Mouse (Mus musculus): ENCODE data around the gene Cdc27. TPM values are rescaled to one million over a fixed set of nuclear protein-coding genes. Genes with fewer than 3 reads are reported as not detected.

Cdc27 gene
- polyA plus RNA-seq, 1 experiment from 2014 or later, result 53.3 TPM

DNA sequence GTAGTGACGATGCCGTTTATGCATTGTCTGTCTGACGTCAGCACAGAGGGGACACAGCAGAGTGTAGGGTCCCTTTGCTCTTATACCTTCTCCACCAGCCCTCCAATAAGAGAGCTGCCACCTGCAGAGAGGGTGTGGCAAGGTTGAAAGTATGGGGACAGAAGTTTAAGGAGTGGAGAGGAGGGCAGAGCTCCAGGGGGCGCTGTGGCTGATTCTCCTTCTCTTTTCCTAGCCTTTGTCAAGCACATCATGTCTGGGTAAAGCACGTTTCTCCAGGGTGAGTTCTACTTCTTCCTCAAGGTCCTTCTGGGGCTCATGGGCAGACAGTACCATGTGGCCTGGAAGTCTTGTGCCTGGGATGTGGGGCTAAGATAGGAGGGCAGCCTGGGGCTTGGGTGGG, 35.1 kb upstream of the Cdc27 start:
- no peaks in the 10 kb centered on the region for H3K4me1 ChIP-seq (ENCODE audit: control insufficient read depth, insufficient read depth, low read length)
- no peak for ATAC-seq (ENCODE audit: insufficient number of reproducible peaks, insufficient read depth, low FRiP score, low read depth)
- H3K9me3 ChIP-seq (ENCODE audit: control insufficient read depth, low read depth, low read length), result no peaks in the 10 kb centered on the region; the same call in 1 of the 2 replicates
- 75% methylated on average over 5 of the region's 5 CpGs for WGBS
- H3K36me3 ChIP-seq (ENCODE audit: control insufficient read depth, insufficient read depth, low read length), result no peaks in the 10 kb centered on the region
- no peaks in the 10 kb centered on the region for H3K27me3 ChIP-seq (ENCODE audit: control insufficient read depth, insufficient read depth, low read length)
- H3K4me3 ChIP-seq (ENCODE audit: low read depth, low read length), result no peak overlapping the region
- H3K27ac ChIP-seq (ENCODE audit: low read length), result no peak overlapping the region
- H3K4me2 ChIP-seq (replicated peaks; ENCODE audit: low read depth, low read length), result no peak overlapping the region
- H3K9ac ChIP-seq (replicated peaks; ENCODE audit: low read depth, low read length), result no peak overlapping the region

GRCm38 (mm10) chr11:104582630-104583364, 32.4 kb upstream of the Cdc27 start:
- Histone ChIP-seq H3K9ac (replicated peaks; ENCODE audit: low read depth, low read length) (no peak overlapping the region), H3K4me1 (ENCODE audit: control insufficient read depth, insufficient read depth, low read length) (no peaks in the 10 kb centered on the region), H3K27ac (ENCODE audit: low read length) (no peak overlapping the region), H3K9me3 (ENCODE audit: control insufficient read depth, low read depth, low read length) (no peaks in the 10 kb centered on the region), H3K27me3 (ENCODE audit: control insufficient read depth, insufficient read depth, low read length) (no peaks in the 10 kb centered on the region), H3K4me3 (ENCODE audit: low read depth, low read length) (no peak overlapping the region), H3K36me3 (ENCODE audit: control insufficient read depth, insufficient read depth, low read length) (no peaks in the 10 kb centered on the region), H3K4me2 (replicated peaks; ENCODE audit: low read depth, low read length) (no peak overlapping the region)
- no peak for ATAC-seq (ENCODE audit: insufficient number of reproducible peaks, insufficient read depth, low FRiP score, low read depth)
- 61% methylated on average over 13 of the region's 13 CpGs for WGBS

DNA sequence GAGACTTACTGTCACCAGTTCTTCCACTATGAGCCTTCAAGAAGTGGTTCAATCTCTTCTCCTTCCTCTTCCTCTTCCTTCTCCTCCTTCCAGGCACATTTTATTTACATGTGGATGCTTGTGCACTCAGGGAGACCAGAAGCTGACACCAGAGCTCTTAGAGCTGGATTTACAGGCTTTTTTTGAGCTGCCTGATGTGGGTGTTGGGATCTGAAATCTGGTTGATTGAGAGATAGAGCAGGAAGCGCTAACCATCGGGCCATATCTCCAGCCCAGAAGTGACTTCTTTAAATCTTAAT, 31.8 kb upstream of the Cdc27 start:
- no peaks in the 10 kb centered on the region for H3K4me1 ChIP-seq (ENCODE audit: control insufficient read depth, insufficient read depth, low read length)
- H3K27ac ChIP-seq (ENCODE audit: low read length), result no peak overlapping the region
- no peaks in the 10 kb centered on the region for H3K27me3 ChIP-seq (ENCODE audit: control insufficient read depth, insufficient read depth, low read length)
- no peak overlapping the region for H3K4me2 ChIP-seq (replicated peaks; ENCODE audit: low read depth, low read length)
- 90% methylated on average over 2 of the region's 2 CpGs for WGBS
- no peaks in the 10 kb centered on the region for H3K9me3 ChIP-seq (ENCODE audit: control insufficient read depth, low read depth, low read length)
- no peak for ATAC-seq (ENCODE audit: insufficient number of reproducible peaks, insufficient read depth, low FRiP score, low read depth)
- no peak overlapping the region for H3K4me3 ChIP-seq (ENCODE audit: low read depth, low read length)
- no peak overlapping the region for H3K9ac ChIP-seq (replicated peaks; ENCODE audit: low read depth, low read length)
- no peaks in the 10 kb centered on the region for H3K36me3 ChIP-seq (ENCODE audit: control insufficient read depth, insufficient read depth, low read length)

DNA sequence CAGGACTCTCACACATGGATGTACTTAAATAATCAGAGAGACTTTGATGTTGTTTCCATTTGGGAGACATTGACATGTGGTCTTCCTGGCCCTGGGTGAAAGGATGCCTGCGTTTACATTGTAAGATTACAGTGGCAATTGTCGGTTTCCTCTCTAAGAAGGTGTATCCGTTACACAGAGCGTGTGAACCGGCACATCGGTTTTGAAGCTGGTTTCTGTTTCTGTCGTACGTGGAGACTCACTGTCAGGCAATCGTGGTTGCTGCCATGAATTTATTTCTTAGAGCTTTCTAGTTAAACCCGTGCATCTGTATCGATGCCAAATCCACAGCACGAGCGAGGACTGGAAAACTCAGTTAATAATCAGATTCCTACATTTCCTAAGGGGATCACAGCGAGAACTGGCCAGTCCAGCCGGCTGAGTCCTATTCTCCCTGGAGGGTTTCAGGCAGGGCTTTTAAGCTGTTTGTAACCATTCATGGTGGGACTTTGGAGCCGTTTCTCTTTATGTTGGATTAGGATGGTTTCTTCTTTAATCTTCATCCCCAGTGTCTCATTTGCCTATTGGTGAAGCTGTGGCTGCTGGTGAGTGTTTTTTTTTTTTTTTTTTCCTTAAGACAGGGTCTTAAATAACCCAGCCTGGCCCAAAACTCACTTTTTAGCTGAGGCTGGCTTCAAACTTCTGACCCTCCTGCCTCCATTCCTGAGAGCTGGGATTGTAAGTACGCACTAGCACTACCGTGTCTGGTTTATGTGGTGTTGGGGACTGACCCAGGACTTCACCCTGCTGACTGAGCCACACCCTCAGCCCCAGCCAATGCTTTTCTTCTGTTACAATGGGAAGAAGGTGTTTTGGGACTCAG, 31.3 kb upstream of the Cdc27 start:
- no peaks in the 10 kb centered on the region for H3K36me3 ChIP-seq (ENCODE audit: control insufficient read depth, insufficient read depth, low read length)
- no peaks in the 10 kb centered on the region for H3K9me3 ChIP-seq (ENCODE audit: control insufficient read depth, low read depth, low read length)
- no peak overlapping the region for H3K9ac ChIP-seq (replicated peaks; ENCODE audit: low read depth, low read length)
- peak overlapping the region; percentile 20; the same call in 1 of the 2 replicates for H3K4me2 ChIP-seq (replicated peaks; ENCODE audit: low read depth, low read length)
- WGBS, result 41% methylated on average over 18 of the region's 18 CpGs
- H3K4me3 ChIP-seq (ENCODE audit: low read depth, low read length), result no peak overlapping the region
- H3K4me1 ChIP-seq (ENCODE audit: control insufficient read depth, insufficient read depth, low read length), result no peaks in the 10 kb centered on the region
- no peak; the same call in 1 of the 2 replicates for ATAC-seq (ENCODE audit: insufficient number of reproducible peaks, insufficient read depth, low FRiP score, low read depth)
- H3K27ac ChIP-seq (ENCODE audit: low read length), result no peak overlapping the region
- no peaks in the 10 kb centered on the region for H3K27me3 ChIP-seq (ENCODE audit: control insufficient read depth, insufficient read depth, low read length)

- H3K36me3 ChIP-seq (ENCODE audit: control insufficient read depth, insufficient read depth, low read length), result no peaks in the 10 kb centered on the region
- ATAC-seq (ENCODE audit: insufficient number of reproducible peaks, insufficient read depth, low FRiP score, low read depth), result no peak
- no peaks in the 10 kb centered on the region for H3K27me3 ChIP-seq (ENCODE audit: control insufficient read depth, insufficient read depth, low read length)
- no peak overlapping the region for H3K4me2 ChIP-seq (replicated peaks; ENCODE audit: low read depth, low read length)
- no peak overlapping the region for H3K27ac ChIP-seq (ENCODE audit: low read length)
- H3K9me3 ChIP-seq (ENCODE audit: control insufficient read depth, low read depth, low read length), result no peaks in the 10 kb centered on the region
- H3K4me3 ChIP-seq (ENCODE audit: low read depth, low read length), result no peak overlapping the region
- no peaks in the 10 kb centered on the region for H3K4me1 ChIP-seq (ENCODE audit: control insufficient read depth, insufficient read depth, low read length)
- H3K9ac ChIP-seq (replicated peaks; ENCODE audit: low read depth, low read length), result no peak overlapping the region
- 88% methylated on average over 5 of the region's 5 CpGs for WGBS
Measured at GRCm38 (mm10) chr11:104580606-104581005, 30.2 kb upstream of the Cdc27 start.

- H3K9me3 ChIP-seq (ENCODE audit: control insufficient read depth, low read depth, low read length), result no peaks in the 10 kb centered on the region
- no peak; the same call in 1 of the 2 replicates for ATAC-seq (ENCODE audit: insufficient number of reproducible peaks, insufficient read depth, low FRiP score, low read depth)
- no peak overlapping the region for H3K9ac ChIP-seq (replicated peaks; ENCODE audit: low read depth, low read length)
- WGBS, result 68% methylated on average over 6 of the region's 6 CpGs
- no peak overlapping the region for H3K4me2 ChIP-seq (replicated peaks; ENCODE audit: low read depth, low read length)
- no peak overlapping the region for H3K27ac ChIP-seq (ENCODE audit: low read length)
- H3K4me1 ChIP-seq (ENCODE audit: control insufficient read depth, insufficient read depth, low read length), result no peaks in the 10 kb centered on the region
- H3K4me3 ChIP-seq (ENCODE audit: low read depth, low read length), result no peak overlapping the region
- H3K36me3 ChIP-seq (ENCODE audit: control insufficient read depth, insufficient read depth, low read length), result no peaks in the 10 kb centered on the region
- H3K27me3 ChIP-seq (ENCODE audit: control insufficient read depth, insufficient read depth, low read length), result no peaks in the 10 kb centered on the region
Measured at GRCm38 (mm10) chr11:104580091-104580490, 29.7 kb upstream of the Cdc27 start.

DNA sequence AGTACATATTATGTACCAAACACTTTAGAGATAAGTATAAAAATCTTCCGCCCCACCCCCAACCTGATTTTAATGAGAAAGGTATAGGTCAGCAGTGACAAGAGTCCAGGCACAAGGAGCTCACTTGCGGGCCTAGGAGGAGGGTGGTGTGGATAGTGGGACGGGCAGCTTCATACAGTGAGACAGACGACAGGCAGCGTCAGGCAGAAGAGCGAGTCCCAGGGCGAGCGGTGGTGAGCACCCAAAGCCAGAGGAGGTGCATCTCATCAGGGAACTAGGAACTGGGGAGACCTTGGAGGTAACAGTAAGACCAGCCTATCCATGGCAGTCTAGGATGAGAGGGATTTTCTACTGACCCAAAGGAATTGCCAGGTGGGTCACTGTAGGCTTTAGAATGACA, 29.2 kb upstream of the Cdc27 start:
- no peaks in the 10 kb centered on the region for H3K9me3 ChIP-seq (ENCODE audit: control insufficient read depth, low read depth, low read length)
- no peak overlapping the region for H3K9ac ChIP-seq (replicated peaks; ENCODE audit: low read depth, low read length)
- no peaks in the 10 kb centered on the region for H3K4me1 ChIP-seq (ENCODE audit: control insufficient read depth, insufficient read depth, low read length)
- no peaks in the 10 kb centered on the region for H3K36me3 ChIP-seq (ENCODE audit: control insufficient read depth, insufficient read depth, low read length)
- no peak for ATAC-seq (ENCODE audit: insufficient number of reproducible peaks, insufficient read depth, low FRiP score, low read depth)
- H3K4me2 ChIP-seq (replicated peaks; ENCODE audit: low read depth, low read length), result no peak overlapping the region
- WGBS, result 93% methylated on average over 8 of the region's 8 CpGs
- H3K27me3 ChIP-seq (ENCODE audit: control insufficient read depth, insufficient read depth, low read length), result no peaks in the 10 kb centered on the region
- no peak overlapping the region for H3K27ac ChIP-seq (ENCODE audit: low read length)
- no peak overlapping the region for H3K4me3 ChIP-seq (ENCODE audit: low read depth, low read length)

GRCm38 (mm10) chr11:104579084-104579483, 28.7 kb upstream of the Cdc27 start:
- H3K36me3 ChIP-seq (ENCODE audit: control insufficient read depth, insufficient read depth, low read length), result no peaks in the 10 kb centered on the region
- H3K9me3 ChIP-seq (ENCODE audit: control insufficient read depth, low read depth, low read length), result no peaks in the 10 kb centered on the region
- WGBS, result 83% methylated on average over 9 of the region's 9 CpGs
- H3K4me3 ChIP-seq (ENCODE audit: low read depth, low read length), result no peak overlapping the region
- no peak overlapping the region for H3K27ac ChIP-seq (ENCODE audit: low read length)
- no peaks in the 10 kb centered on the region for H3K27me3 ChIP-seq (ENCODE audit: control insufficient read depth, insufficient read depth, low read length)
- no peak for ATAC-seq (ENCODE audit: insufficient number of reproducible peaks, insufficient read depth, low FRiP score, low read depth)
- H3K4me2 ChIP-seq (replicated peaks; ENCODE audit: low read depth, low read length), result no peak overlapping the region
- no peak overlapping the region for H3K9ac ChIP-seq (replicated peaks; ENCODE audit: low read depth, low read length)
- no peaks in the 10 kb centered on the region for H3K4me1 ChIP-seq (ENCODE audit: control insufficient read depth, insufficient read depth, low read length)
